Mouse (Mus musculus): ENCODE results near the gene Rplp2. TPM values are rescaled to one million over a fixed set of nuclear protein-coding genes. Genes with fewer than 3 reads are reported as not detected.
"Not testable (repeated sequence)": the region's sequence is repeated elsewhere in the genome, so short reads cannot be mapped to it uniquely, and the experiment has no call there.

Gene Rplp2
- polyA plus RNA-seq, 1 experiment from 2014 or later, result 2,062 TPM

DNA sequence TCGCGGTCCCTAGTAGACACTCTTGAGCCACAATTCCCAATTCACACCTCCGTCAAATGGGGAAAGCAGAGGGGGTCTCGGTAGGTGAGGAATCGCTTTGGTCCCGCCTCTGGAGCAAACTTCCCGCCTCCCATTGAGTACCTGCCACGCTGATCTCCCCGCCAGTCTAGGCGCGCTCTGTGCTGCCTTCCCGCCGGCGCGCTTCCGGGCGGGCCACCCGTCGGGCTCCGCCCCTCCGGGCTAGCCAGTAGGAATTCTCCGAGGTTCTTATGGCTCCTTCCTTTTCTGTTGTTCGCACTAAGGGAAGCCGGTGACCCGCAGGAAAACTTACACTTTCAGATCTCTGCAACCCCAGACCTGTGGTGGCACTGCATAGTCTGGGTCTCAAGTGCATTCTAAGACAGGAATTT lies 3.3 kb upstream of the Rplp2 start, which contains the start of gene Pidd1:
Gene Pidd1, minus strand, starts transcription at position 198 of the 410 bp plus-strand sequence.
- DNase-seq (ENCODE audit: low spot score), result peak; percentile 67

- not testable (repeated sequence) for DNase-seq (ENCODE audit: low spot score)
These were observed 796 bp upstream of the Rplp2 start for GRCm38 (mm10) chr7:141446374-141446773.

DNA sequence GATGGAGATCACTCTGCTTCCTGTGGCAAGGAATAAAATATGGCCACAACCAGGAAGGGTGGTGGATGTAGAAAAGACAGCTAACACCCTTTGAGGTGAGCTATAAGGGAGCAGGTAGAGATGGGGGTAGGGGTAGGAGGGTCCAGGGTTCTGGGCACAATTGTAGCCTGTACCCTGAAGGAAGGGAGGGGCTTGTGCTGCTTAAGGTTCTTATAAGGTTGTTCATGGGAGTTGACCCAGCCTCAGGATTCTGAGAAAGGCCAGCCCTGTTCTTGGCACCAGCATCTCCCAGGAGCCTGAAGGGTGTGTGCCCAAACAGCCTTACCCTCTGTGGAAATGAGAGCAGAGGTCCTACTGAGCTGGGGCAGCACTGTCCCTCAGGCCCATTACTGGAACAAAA lies 4.8 kb downstream of the Rplp2 start:
- no peak for DNase-seq (ENCODE audit: low spot score)

- DNase-seq (ENCODE audit: low spot score), result no peak
These were observed 6.5 kb downstream of the Rplp2 start for GRCm38 (mm10) chr7:141453636-141454035.

DNA sequence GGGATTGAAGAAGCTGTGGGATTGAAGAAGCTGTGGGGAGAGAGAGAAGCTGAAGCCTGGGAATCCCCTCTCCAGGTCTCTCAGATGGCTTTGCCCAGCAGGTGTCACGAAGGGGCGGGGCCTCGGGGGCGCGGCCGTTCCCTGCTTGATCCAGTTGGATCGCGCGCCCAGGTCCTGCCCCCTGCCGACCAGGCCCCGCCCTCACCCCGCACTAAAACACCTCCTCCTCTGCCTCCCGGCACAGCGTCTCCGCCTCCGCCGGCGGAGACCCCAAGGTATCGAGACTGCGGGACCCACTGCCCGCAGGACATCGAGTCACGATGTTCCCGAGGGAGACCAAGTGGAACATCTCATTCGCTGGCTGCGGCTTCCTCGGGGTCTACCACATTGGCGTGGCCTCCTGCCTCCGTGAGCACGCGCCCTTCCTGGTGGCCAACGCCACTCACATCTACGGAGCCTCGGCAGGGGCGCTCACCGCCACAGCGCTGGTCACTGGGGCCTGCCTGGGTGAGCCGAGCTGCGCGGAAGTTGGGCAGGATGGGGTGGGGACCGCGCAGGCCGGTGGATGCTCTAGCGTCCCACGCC lies 7.9 kb downstream of the Rplp2 start, which contains the start of gene Pnpla2:
Gene Pnpla2, plus strand, starts transcription at position 232 of the 585 bp plus-strand sequence.
- peak; percentile 93 for DNase-seq (ENCODE audit: low spot score)

DNA sequence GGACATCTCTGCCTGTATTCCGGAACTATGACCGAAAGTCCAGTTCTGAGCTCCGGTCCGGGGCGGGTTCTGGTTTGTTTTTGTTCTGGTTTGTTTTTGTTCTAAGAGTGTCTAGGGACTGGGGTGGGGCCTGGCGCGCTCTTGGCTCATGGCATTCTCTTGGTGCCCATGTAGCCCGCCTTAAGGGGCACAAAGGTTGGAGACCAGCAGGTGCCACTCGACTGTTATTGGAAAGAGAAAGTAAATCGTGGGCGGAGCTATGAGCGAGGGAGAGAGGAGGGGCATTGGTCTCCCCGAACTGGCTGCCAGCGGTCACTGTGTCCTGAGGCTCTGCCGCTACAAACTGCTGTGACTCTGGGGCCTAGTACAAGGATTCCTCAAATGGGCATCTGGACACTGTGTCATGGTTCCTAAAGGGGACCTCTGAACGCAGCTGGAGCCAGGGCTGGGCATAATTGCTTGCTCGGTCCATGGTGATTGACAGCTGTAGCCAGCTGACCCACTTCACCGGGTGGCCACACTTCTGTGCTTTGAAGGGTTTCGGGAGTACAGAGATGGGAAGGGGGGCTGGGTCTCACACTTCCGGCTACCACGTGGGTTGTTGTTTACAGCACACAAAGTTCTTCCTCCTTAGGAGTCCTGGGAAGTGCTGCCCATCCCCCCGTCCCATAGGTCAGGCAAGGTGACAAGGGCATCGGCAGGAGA lies 8.6 kb downstream of the Rplp2 start:
- peak; percentile 43 for DNase-seq (ENCODE audit: low spot score)

DNA sequence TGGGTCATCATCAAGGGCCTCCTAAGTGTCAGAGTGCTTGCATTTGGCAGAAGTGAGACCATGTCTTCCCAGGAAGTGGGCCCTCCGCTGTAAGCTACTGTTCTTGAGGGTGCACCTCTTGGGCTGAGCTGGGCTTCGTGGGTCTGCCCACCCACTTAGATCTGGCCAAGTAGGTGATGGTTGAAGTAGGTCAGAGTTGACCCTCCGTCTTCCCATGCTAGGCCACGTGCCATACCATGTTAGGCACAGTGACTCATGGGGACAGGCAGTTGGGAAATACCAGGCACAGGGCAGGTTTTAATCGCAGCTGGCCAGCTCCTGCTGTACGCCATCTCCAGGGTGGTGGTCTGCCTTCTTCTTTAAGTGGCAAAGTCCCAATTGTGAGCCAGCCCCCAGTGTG lies 9.6 kb downstream of the Rplp2 start:
- DNase-seq (ENCODE audit: low spot score), result no peak

DNA sequence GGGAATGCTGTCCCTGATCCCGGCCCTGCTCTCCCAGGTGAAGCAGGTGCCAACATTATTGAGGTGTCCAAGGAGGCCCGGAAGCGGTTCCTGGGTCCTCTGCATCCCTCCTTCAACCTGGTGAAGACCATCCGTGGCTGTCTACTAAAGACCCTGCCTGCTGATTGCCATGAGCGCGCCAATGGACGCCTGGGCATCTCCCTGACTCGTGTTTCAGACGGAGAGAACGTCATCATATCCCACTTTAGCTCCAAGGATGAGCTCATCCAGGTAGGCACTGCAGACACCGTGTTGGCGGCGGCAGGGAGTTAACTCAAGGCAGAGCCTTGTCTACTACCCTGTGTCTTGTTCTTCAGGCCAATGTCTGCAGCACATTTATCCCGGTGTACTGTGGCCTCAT lies 10.1 kb downstream of the Rplp2 start:
- no peak for DNase-seq (ENCODE audit: low spot score)

GRCm38 (mm10) chr7:141457986-141458660 lies 11.0 kb downstream of the Rplp2 start:
- DNase-seq (ENCODE audit: low spot score), result peak; percentile 40

DNA sequence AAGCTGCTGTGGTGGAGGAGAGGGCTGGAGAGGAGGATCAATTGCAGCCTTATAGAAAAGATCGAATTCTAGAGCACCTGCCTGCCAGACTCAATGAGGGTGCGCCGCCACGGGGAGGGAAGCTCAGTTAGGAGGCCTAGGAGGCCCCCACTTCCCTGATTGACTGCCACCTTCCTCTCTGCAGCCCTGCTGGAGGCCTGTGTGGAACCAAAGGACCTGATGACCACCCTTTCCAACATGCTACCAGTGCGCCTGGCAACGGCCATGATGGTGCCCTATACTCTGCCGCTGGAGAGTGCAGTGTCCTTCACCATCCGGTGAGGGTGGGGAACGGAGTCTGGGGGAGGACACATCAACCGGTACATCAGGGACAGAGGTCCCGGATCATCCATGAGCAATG lies 11.5 kb downstream of the Rplp2 start:
- DNase-seq (ENCODE audit: low spot score), result no peak

GRCm38 (mm10) chr7:141459301-141459711 lies 12.1 kb downstream of the Rplp2 start:
- no peak for DNase-seq (ENCODE audit: low spot score)

DNA sequence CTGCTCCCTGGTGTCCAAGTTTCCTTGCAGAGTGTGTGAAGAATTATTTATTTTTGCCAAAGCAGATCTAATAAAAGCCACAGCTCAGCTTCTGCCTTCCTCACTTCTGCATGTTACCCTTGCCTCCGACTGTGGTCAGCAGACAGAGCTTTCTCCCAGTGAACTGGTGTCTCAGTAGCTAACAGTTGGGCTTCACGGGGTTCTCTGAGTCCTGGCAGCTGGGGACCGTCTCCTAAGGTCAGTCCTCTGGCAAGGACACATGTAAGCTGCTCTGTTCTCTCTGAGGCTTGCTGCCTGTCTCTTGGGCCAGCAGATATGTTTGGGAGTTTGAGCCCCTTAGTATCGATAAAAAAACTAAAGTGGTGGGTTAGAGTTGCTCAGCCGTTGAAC lies 12.8 kb downstream of the Rplp2 start:
- no peak for DNase-seq (ENCODE audit: low spot score)

DNA sequence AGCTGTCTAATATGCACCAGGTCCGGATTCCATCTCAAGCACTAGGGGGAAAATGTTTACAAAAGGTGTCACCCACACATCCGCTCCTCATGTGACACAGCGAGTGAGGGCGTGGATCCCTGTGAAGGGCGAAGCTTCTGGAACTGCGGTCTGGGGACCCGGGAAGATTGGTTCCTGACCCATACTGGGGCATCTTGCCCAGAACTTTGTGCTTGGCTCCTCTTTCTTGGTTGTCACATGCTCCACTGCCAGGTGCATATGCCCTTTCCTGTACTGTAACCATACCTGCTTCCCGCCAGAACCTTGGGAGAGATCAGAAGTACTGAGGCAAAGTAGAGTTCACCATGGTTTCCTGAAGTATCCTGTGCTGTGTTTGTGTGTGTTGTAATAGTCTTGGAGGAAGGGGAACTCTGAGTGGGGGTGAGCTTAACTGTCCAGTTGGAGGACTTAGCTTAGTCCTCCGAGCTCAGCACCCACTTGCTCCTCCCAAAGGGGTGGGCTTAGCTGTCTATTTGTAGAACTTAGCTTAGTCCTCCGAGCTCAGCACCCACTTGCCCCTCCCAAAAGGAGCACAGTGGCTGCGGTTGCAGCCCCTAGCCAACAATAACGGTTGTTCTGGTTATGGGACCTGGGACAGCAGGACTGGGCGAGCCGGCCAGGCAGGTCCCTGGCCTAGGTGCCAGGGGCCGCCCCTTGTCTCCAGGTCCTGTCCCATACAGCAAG lies 13.4 kb downstream of the Rplp2 start, which contains the start of gene Cracr2b:
Gene Cracr2b, plus strand, starts transcription at position 704 of the 723 bp plus-strand sequence.
- no peak for DNase-seq (ENCODE audit: low spot score)

- DNase-seq (ENCODE audit: low spot score), result peak; percentile 18
These were observed 14.6 kb downstream of the Rplp2 start for GRCm38 (mm10) chr7:141461521-141462332.

GRCm38 (mm10) chr7:141462333-141462821 lies 15.2 kb downstream of the Rplp2 start:
- no peak for DNase-seq (ENCODE audit: low spot score)

- DNase-seq (ENCODE audit: low spot score), result no peak
These were observed 16.8 kb downstream of the Rplp2 start for GRCm38 (mm10) chr7:141463824-141464602.

DNA sequence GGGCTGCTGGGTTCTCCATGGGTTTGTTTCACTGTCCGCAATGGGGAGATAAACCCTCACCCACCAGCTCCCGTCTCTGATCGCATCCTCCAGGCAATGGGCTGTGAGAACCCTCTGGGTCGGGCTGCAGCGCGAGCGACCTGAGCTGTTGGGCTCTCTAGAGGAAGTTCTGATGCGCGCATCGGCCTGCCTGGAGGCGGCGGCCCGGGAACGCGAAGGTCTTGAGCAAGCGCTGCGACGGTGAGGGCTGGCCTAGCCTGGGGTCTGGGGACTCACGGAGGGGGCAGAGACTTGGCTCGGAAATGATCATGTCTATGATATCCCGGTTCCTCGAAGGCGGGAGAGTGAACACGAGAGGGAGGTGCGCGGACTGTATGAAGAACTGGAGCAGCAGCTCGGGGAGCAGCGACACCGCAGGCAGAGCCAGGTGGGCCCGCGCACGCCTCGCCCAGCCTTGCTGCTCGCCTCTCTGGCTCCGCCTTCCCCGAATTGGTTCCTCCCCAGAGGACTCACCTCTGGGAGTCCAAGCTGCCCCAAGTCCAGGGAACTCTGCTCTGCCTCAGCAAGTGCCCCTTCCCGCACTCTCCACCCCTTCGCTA lies 17.5 kb downstream of the Rplp2 start:
- no peak for DNase-seq (ENCODE audit: low spot score)

- no peak for DNase-seq (ENCODE audit: low spot score)
These were observed 18.3 kb downstream of the Rplp2 start for GRCm38 (mm10) chr7:141465388-141466044.

- no peak for DNase-seq (ENCODE audit: low spot score)
These were observed 18.9 kb downstream of the Rplp2 start for GRCm38 (mm10) chr7:141466045-141466394.

Measured in thymus, postnatal 0 days (tissue).